Mouse (Mus musculus): Measurements from ENCODE around the gene Mex3d.

DNA sequence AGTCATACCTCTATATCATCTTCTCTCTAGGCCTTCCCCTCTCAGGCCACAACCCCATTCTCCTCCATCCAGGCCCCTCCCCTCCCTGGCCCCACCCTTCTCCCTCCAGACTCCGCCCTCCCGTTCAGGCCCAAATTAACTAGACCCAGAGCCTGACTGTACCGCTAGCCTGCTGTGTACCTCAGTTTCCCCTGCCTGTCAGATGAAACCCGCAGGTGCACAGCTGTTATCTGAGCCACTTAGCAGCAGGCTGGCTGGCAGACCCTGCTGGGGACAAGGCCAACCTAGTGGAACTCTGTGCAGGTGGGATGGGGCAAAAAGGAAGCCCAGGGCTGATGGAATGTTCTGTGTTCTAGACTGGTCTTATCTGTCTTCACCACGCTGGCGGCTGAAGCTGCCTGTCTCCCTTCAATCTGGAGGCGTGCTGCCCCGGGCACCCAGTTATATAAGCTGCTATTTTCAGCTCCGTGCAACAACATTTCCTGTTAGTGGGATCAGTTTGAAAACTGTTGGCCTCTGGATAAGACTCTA lies 43.3 kb downstream of the Mex3d start:
- TF ChIP-seq CTCF (IDR thresholded peaks at IDR 0.05; ENCODE audit: insufficient read depth, low read depth, low read length) (no peak), POLR2A (IDR thresholded peaks at IDR 0.05; ENCODE audit: insufficient read depth, low read depth, low read length) (no peak)

Data from olfactory bulb, adult 2 months (tissue).